Mouse (Mus musculus): ENCODE data around the gene Ldhc. TPM values are rescaled to one million over a fixed set of nuclear protein-coding genes. Genes with fewer than 3 reads are reported as not detected.
A peak's percentile ranks its signal among the peaks of the same experiment; 100 is the strongest.

The Ldhc gene
- polyA plus RNA-seq, 1 experiment from 2014 or later: not detected

GRCm38 (mm10) chr7:46839446-46839845, 21.6 kb upstream of the Ldhc start:
- Histone ChIP-seq H3K4me2 (ENCODE audit: low read length) (no peak overlapping the region), H3K27me3 (replicated peaks; ENCODE audit: control insufficient read depth, insufficient read depth, low read length) (no peaks in the 10 kb centered on the region), H3K9ac (ENCODE audit: low read length) (no peak overlapping the region), H3K4me1 (ENCODE audit: control insufficient read depth, insufficient read depth, low read length) (peaks cover 10% of the 10 kb centered on the region), H3K9me3 (replicated peaks; ENCODE audit: control insufficient read depth, low read length) (no peaks in the 10 kb centered on the region), H3K27ac (ENCODE audit: low read depth, low read length) (no peak overlapping the region), H3K4me3 (ENCODE audit: low read depth, low read length) (no peak overlapping the region), H3K36me3 (ENCODE audit: control insufficient read depth, insufficient read depth, low read length) (no peaks in the 10 kb centered on the region)
- 36% methylated on average over 7 of the region's 7 CpGs for WGBS
- ATAC-seq (peak; percentile 18), DNase-seq (ENCODE audit: low spot score) (no peak)

- 75% methylated on average over 5 of the region's 5 CpGs for WGBS
- ATAC-seq: no peak
- H3K4me3 ChIP-seq (ENCODE audit: low read depth, low read length): no peak overlapping the region
- H3K36me3 ChIP-seq (ENCODE audit: control insufficient read depth, insufficient read depth, low read length): no peaks in the 10 kb centered on the region
- peaks cover 10% of the 10 kb centered on the region for H3K4me1 ChIP-seq (ENCODE audit: control insufficient read depth, insufficient read depth, low read length)
- no peaks in the 10 kb centered on the region for H3K27me3 ChIP-seq (replicated peaks; ENCODE audit: control insufficient read depth, insufficient read depth, low read length)
- H3K9me3 ChIP-seq (replicated peaks; ENCODE audit: control insufficient read depth, low read length): no peaks in the 10 kb centered on the region
- H3K9ac ChIP-seq (ENCODE audit: low read length): no peak overlapping the region
- DNase-seq (ENCODE audit: low spot score): no peak
- no peak overlapping the region for H3K4me2 ChIP-seq (ENCODE audit: low read length)
- no peak overlapping the region for H3K27ac ChIP-seq (ENCODE audit: low read depth, low read length)
Measured at GRCm38 (mm10) chr7:46839861-46840260, 21.1 kb upstream of the Ldhc start.

- H3K27ac ChIP-seq (ENCODE audit: low read depth, low read length): no peak overlapping the region
- no peaks in the 10 kb centered on the region for H3K27me3 ChIP-seq (replicated peaks; ENCODE audit: control insufficient read depth, insufficient read depth, low read length)
- no peak for ATAC-seq
- H3K9me3 ChIP-seq (replicated peaks; ENCODE audit: control insufficient read depth, low read length): no peaks in the 10 kb centered on the region
- 65% methylated on average over 4 of the region's 4 CpGs for WGBS
- no peaks in the 10 kb centered on the region for H3K36me3 ChIP-seq (ENCODE audit: control insufficient read depth, insufficient read depth, low read length)
- H3K4me2 ChIP-seq (ENCODE audit: low read length): no peak overlapping the region
- peaks cover 10% of the 10 kb centered on the region for H3K4me1 ChIP-seq (ENCODE audit: control insufficient read depth, insufficient read depth, low read length)
- DNase-seq (ENCODE audit: low spot score): no peak
- no peak overlapping the region for H3K4me3 ChIP-seq (ENCODE audit: low read depth, low read length)
- H3K9ac ChIP-seq (ENCODE audit: low read length): no peak overlapping the region
Measured at GRCm38 (mm10) chr7:46840326-46840725, 20.7 kb upstream of the Ldhc start.

GRCm38 (mm10) chr7:46840787-46841525, 20.0 kb upstream of the Ldhc start, which contains the start of gene Ldha:
Gene Ldha (plus strand): TSS chr7:46841475.
- 29% methylated on average over 6 of the region's 6 CpGs for WGBS

GRCm38 (mm10) chr7:46842278-46842677, 18.7 kb upstream of the Ldhc start:
- Histone ChIP-seq H3K4me1 (ENCODE audit: control insufficient read depth, insufficient read depth, low read length) (peaks cover 10% of the 10 kb centered on the region), H3K9ac (ENCODE audit: low read length) (no peak overlapping the region), H3K4me2 (ENCODE audit: low read length) (no peak overlapping the region), H3K9me3 (replicated peaks; ENCODE audit: control insufficient read depth, low read length) (no peaks in the 10 kb centered on the region), H3K36me3 (ENCODE audit: control insufficient read depth, insufficient read depth, low read length) (no peaks in the 10 kb centered on the region), H3K27me3 (replicated peaks; ENCODE audit: control insufficient read depth, insufficient read depth, low read length) (no peaks in the 10 kb centered on the region), H3K4me3 (ENCODE audit: low read depth, low read length) (no peak overlapping the region), H3K27ac (ENCODE audit: low read depth, low read length) (no peak overlapping the region)
- ATAC-seq (no peak), DNase-seq (ENCODE audit: low spot score) (no peak)
- WGBS: 33% methylated on average over 5 of the region's 5 CpGs

More at GRCm38 (mm10) chr7:46840787-46841525, 20.0 kb upstream of the Ldhc start, which contains the start of gene Ldha:
- Histone ChIP-seq H3K36me3 (ENCODE audit: control insufficient read depth, insufficient read depth, low read length) (no peaks in the 10 kb centered on the region), H3K4me3 (ENCODE audit: low read depth, low read length) (no peak within 1 kb of the TSS), H3K27me3 (replicated peaks; ENCODE audit: control insufficient read depth, insufficient read depth, low read length) (no peaks in the 10 kb centered on the region), H3K4me2 (ENCODE audit: low read length) (no peak within 1 kb of the TSS), H3K27ac (ENCODE audit: low read depth, low read length) (no peak within 1 kb of the TSS), H3K9ac (ENCODE audit: low read length) (no peak within 1 kb of the TSS), H3K9me3 (replicated peaks; ENCODE audit: control insufficient read depth, low read length) (no peaks in the 10 kb centered on the region), H3K4me1 (ENCODE audit: control insufficient read depth, insufficient read depth, low read length) (peaks cover 10% of the 10 kb centered on the region)
- DNase-seq (ENCODE audit: low spot score) (no peak), ATAC-seq (no peak)

GRCm38 (mm10) chr7:46843576-46843975, 17.4 kb upstream of the Ldhc start:
- DNase-seq (ENCODE audit: low spot score) (no peak), ATAC-seq (no peak)
- H3K4me3 ChIP-seq (ENCODE audit: low read depth, low read length): no peak overlapping the region
- no peak overlapping the region for H3K27ac ChIP-seq (ENCODE audit: low read depth, low read length)
- no peaks in the 10 kb centered on the region for H3K9me3 ChIP-seq (replicated peaks; ENCODE audit: control insufficient read depth, low read length)
- H3K4me1 ChIP-seq (ENCODE audit: control insufficient read depth, insufficient read depth, low read length): peaks cover 3% of the 10 kb centered on the region; the same call in 1 of the 2 replicates
- H3K4me2 ChIP-seq (ENCODE audit: low read length): no peak overlapping the region
- peaks cover 8% of the 10 kb centered on the region for H3K36me3 ChIP-seq (ENCODE audit: control insufficient read depth, insufficient read depth, low read length)
- no peak overlapping the region for H3K9ac ChIP-seq (ENCODE audit: low read length)
- WGBS: 89% methylated on average over 4 of the region's 4 CpGs
- no peaks in the 10 kb centered on the region for H3K27me3 ChIP-seq (replicated peaks; ENCODE audit: control insufficient read depth, insufficient read depth, low read length)

- H3K9ac ChIP-seq (ENCODE audit: low read length): peak overlapping the region; percentile 89
- no peaks in the 10 kb centered on the region; the same call in 1 of the 2 replicates for H3K4me1 ChIP-seq (ENCODE audit: control insufficient read depth, insufficient read depth, low read length)
- H3K9me3 ChIP-seq (replicated peaks; ENCODE audit: control insufficient read depth, low read length): no peaks in the 10 kb centered on the region
- H3K4me3 ChIP-seq (ENCODE audit: low read depth, low read length): peak overlapping the region; percentile 72
- peak; percentile 95 for DNase-seq (ENCODE audit: low spot score)
- under 1% methylated on average over 51 of the region's 51 CpGs for WGBS
- peak overlapping the region; percentile 84 for H3K4me2 ChIP-seq (ENCODE audit: low read length)
- peaks cover 26% of the 10 kb centered on the region for H3K36me3 ChIP-seq (ENCODE audit: control insufficient read depth, insufficient read depth, low read length)
- H3K27me3 ChIP-seq (replicated peaks; ENCODE audit: control insufficient read depth, insufficient read depth, low read length): no peaks in the 10 kb centered on the region
- H3K27ac ChIP-seq (ENCODE audit: low read depth, low read length): peak overlapping the region; percentile 78
- ATAC-seq: peak; percentile 91
Measured at GRCm38 (mm10) chr7:46845211-46845977, 15.6 kb upstream of the Ldhc start.

DNA sequence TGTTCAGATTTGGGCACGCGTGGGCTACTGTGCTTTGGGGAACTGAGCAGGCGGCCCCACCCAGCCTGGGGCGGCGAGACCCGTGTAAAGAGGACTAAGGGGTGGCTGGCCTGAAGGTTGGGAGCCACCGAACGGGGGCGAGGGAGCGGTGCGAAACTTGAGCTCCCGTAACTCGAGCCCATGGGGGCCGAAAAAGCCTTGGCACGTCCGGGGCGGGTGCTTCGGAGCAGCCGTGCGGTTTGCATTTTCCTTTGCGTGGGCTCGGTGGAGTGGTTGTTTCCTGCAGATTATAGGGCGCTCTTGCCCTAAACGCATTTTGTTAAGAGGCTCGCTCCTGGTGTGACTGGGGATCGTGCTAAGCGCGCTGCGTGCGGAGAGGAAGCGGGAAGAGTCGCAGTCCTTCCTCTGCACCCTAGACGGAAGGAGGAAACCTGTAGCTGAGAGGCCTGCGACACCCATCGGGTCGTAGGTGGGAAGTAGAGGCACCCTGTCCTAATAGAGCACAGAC, 15.0 kb upstream of the Ldhc start:
- peak overlapping the region; percentile 72 for H3K4me3 ChIP-seq (ENCODE audit: low read depth, low read length)
- H3K4me2 ChIP-seq (ENCODE audit: low read length): peak overlapping the region; percentile 84
- peak overlapping the region; percentile 78 for H3K27ac ChIP-seq (ENCODE audit: low read depth, low read length)
- peaks cover 33% of the 10 kb centered on the region for H3K36me3 ChIP-seq (ENCODE audit: control insufficient read depth, insufficient read depth, low read length)
- under 1% methylated on average over 36 of the region's 36 CpGs for WGBS
- no peaks in the 10 kb centered on the region; the same call in 1 of the 2 replicates for H3K4me1 ChIP-seq (ENCODE audit: control insufficient read depth, insufficient read depth, low read length)
- peak overlapping the region; percentile 89 for H3K9ac ChIP-seq (ENCODE audit: low read length)
- no peaks in the 10 kb centered on the region for H3K9me3 ChIP-seq (replicated peaks; ENCODE audit: control insufficient read depth, low read length)
- DNase-seq (ENCODE audit: low spot score) (peak; percentile 41), ATAC-seq (peak; percentile 17)
- no peaks in the 10 kb centered on the region for H3K27me3 ChIP-seq (replicated peaks; ENCODE audit: control insufficient read depth, insufficient read depth, low read length)
